Mouse (Mus musculus): ENCODE data around the gene Clec3b. TPM values are rescaled to one million over a fixed set of nuclear protein-coding genes. Genes with fewer than 3 reads are reported as not detected.
A peak's percentile ranks its signal among the peaks of the same experiment; 100 is the strongest.

Clec3b gene
- not detected in 2 replicates for polyA plus RNA-seq (2014; fragmentation: Nextera tagmentation; extraction: Ambion mirVana)

- no peak within 1 kb of the TSS for H3K4me3 ChIP-seq (ENCODE audit: low read depth, low read length)
- 88% methylated on average over 5 of the region's 5 CpGs for WGBS
- H3K27ac ChIP-seq (ENCODE audit: low read depth, low read length), result no peak within 1 kb of the TSS
- DNase-seq (ENCODE audit: low spot score) (no peak), ATAC-seq (ENCODE audit: low FRiP score) (no peak)
- no peaks in the 10 kb centered on the region for H3K36me3 ChIP-seq (ENCODE audit: control insufficient read depth, insufficient read depth, low read length)
- no peaks in the 10 kb centered on the region for H3K4me1 ChIP-seq (replicated peaks; ENCODE audit: control insufficient read depth, insufficient read depth, low read length)
- H3K9ac ChIP-seq (ENCODE audit: low read depth, low read length), result no peak within 1 kb of the TSS
- no peaks in the 10 kb centered on the region for H3K9me3 ChIP-seq (ENCODE audit: control insufficient read depth, low read length)
- no peaks in the 10 kb centered on the region for H3K27me3 ChIP-seq (ENCODE audit: control insufficient read depth, insufficient read depth, low read length)
- no peak within 1 kb of the TSS for H3K4me2 ChIP-seq (replicated peaks; ENCODE audit: low read depth, low read length)
Measured at GRCm38 (mm10) chr9:123150241-123151020, at the start of gene Clec3b. Gene Clec3b (plus strand): TSS chr9:123150946.

- no peak overlapping the region for H3K27ac ChIP-seq (ENCODE audit: low read depth, low read length)
- no peak overlapping the region for H3K4me3 ChIP-seq (ENCODE audit: low read depth, low read length)
- H3K36me3 ChIP-seq (ENCODE audit: control insufficient read depth, insufficient read depth, low read length), result peaks cover 4% of the 10 kb centered on the region; the same call in 1 of the 2 replicates
- ATAC-seq (ENCODE audit: low FRiP score) (no peak), DNase-seq (ENCODE audit: low spot score) (no peak)
- no peaks in the 10 kb centered on the region for H3K4me1 ChIP-seq (replicated peaks; ENCODE audit: control insufficient read depth, insufficient read depth, low read length)
- no peaks in the 10 kb centered on the region for H3K27me3 ChIP-seq (ENCODE audit: control insufficient read depth, insufficient read depth, low read length)
- no peak overlapping the region for H3K4me2 ChIP-seq (replicated peaks; ENCODE audit: low read depth, low read length)
- H3K9me3 ChIP-seq (ENCODE audit: control insufficient read depth, low read length), result no peaks in the 10 kb centered on the region
- H3K9ac ChIP-seq (ENCODE audit: low read depth, low read length), result no peak overlapping the region
Measured at GRCm38 (mm10) chr9:123103425-123103824, 47.3 kb upstream of the Clec3b start.

- no peaks in the 10 kb centered on the region for H3K9me3 ChIP-seq (ENCODE audit: control insufficient read depth, low read length)
- no peak overlapping the region for H3K4me3 ChIP-seq (ENCODE audit: low read depth, low read length)
- H3K36me3 ChIP-seq (ENCODE audit: control insufficient read depth, insufficient read depth, low read length), result no peaks in the 10 kb centered on the region
- DNase-seq (ENCODE audit: low spot score) (no peak), ATAC-seq (ENCODE audit: low FRiP score) (no peak)
- no peak overlapping the region for H3K4me2 ChIP-seq (replicated peaks; ENCODE audit: low read depth, low read length)
- no peak overlapping the region for H3K27ac ChIP-seq (ENCODE audit: low read depth, low read length)
- no peak overlapping the region for H3K9ac ChIP-seq (ENCODE audit: low read depth, low read length)
- H3K4me1 ChIP-seq (replicated peaks; ENCODE audit: control insufficient read depth, insufficient read depth, low read length), result no peaks in the 10 kb centered on the region
- no peaks in the 10 kb centered on the region for H3K27me3 ChIP-seq (ENCODE audit: control insufficient read depth, insufficient read depth, low read length)
Measured at GRCm38 (mm10) chr9:123104362-123104761, 46.4 kb upstream of the Clec3b start.

- Histone ChIP-seq H3K27ac (ENCODE audit: low read depth, low read length) (no peak overlapping the region), H3K4me1 (replicated peaks; ENCODE audit: control insufficient read depth, insufficient read depth, low read length) (peaks cover 4% of the 10 kb centered on the region; the same call in 1 of the 2 replicates), H3K4me2 (replicated peaks; ENCODE audit: low read depth, low read length) (no peak overlapping the region), H3K27me3 (ENCODE audit: control insufficient read depth, insufficient read depth, low read length) (no peaks in the 10 kb centered on the region), H3K9ac (ENCODE audit: low read depth, low read length) (no peak overlapping the region), H3K9me3 (ENCODE audit: control insufficient read depth, low read length) (no peaks in the 10 kb centered on the region), H3K4me3 (ENCODE audit: low read depth, low read length) (no peak overlapping the region), H3K36me3 (ENCODE audit: control insufficient read depth, insufficient read depth, low read length) (no peaks in the 10 kb centered on the region)
- ATAC-seq (ENCODE audit: low FRiP score) (no peak), DNase-seq (ENCODE audit: low spot score) (no peak)
- 93% methylated on average over 4 of the region's 4 CpGs for WGBS
Measured at GRCm38 (mm10) chr9:123107186-123107585, 43.6 kb upstream of the Clec3b start.

GRCm38 (mm10) chr9:123109188-123109587 is 41.6 kb upstream of the Clec3b start:
- no peak overlapping the region for H3K4me2 ChIP-seq (replicated peaks; ENCODE audit: low read depth, low read length)
- DNase-seq (ENCODE audit: low spot score) (no peak), ATAC-seq (ENCODE audit: low FRiP score) (no peak)
- no peaks in the 10 kb centered on the region for H3K27me3 ChIP-seq (ENCODE audit: control insufficient read depth, insufficient read depth, low read length)
- H3K36me3 ChIP-seq (ENCODE audit: control insufficient read depth, insufficient read depth, low read length), result no peaks in the 10 kb centered on the region
- peaks cover 6% of the 10 kb centered on the region; the same call in 1 of the 2 replicates for H3K4me1 ChIP-seq (replicated peaks; ENCODE audit: control insufficient read depth, insufficient read depth, low read length)
- no peak overlapping the region for H3K9ac ChIP-seq (ENCODE audit: low read depth, low read length)
- H3K4me3 ChIP-seq (ENCODE audit: low read depth, low read length), result no peak overlapping the region
- H3K27ac ChIP-seq (ENCODE audit: low read depth, low read length), result no peak overlapping the region
- WGBS, result 92% methylated on average over 7 of the region's 7 CpGs
- no peaks in the 10 kb centered on the region for H3K9me3 ChIP-seq (ENCODE audit: control insufficient read depth, low read length)

- Histone ChIP-seq H3K36me3 (ENCODE audit: control insufficient read depth, insufficient read depth, low read length) (no peaks in the 10 kb centered on the region), H3K9ac (ENCODE audit: low read depth, low read length) (peak overlapping the region; percentile 93), H3K4me2 (replicated peaks; ENCODE audit: low read depth, low read length) (peak overlapping the region; percentile 90), H3K27me3 (ENCODE audit: control insufficient read depth, insufficient read depth, low read length) (no peaks in the 10 kb centered on the region), H3K4me3 (ENCODE audit: low read depth, low read length) (peak overlapping the region; percentile 93), H3K4me1 (replicated peaks; ENCODE audit: control insufficient read depth, insufficient read depth, low read length) (peaks cover 6% of the 10 kb centered on the region; the same call in 1 of the 2 replicates), H3K9me3 (ENCODE audit: control insufficient read depth, low read length) (no peaks in the 10 kb centered on the region), H3K27ac (ENCODE audit: low read depth, low read length) (no peak overlapping the region)
- WGBS, result 68% methylated on average over 8 of the region's 8 CpGs
- DNase-seq (ENCODE audit: low spot score) (no peak), ATAC-seq (ENCODE audit: low FRiP score) (no peak)
Measured at GRCm38 (mm10) chr9:123111751-123112221, 39.0 kb upstream of the Clec3b start.

GRCm38 (mm10) chr9:123112805-123113521 is 37.8 kb upstream of the Clec3b start, which contains the start of the genes Zdhhc3 and Exosc7:
Gene Zdhhc3 (minus strand): TSS chr9:123113205.
Gene Exosc7 (plus strand): TSS chr9:123113215.
- no peaks in the 10 kb centered on the region for H3K36me3 ChIP-seq (ENCODE audit: control insufficient read depth, insufficient read depth, low read length)
- under 1% methylated on average over 71 of the region's 79 CpGs for WGBS
- H3K9ac ChIP-seq (ENCODE audit: low read depth, low read length), result peak within 1 kb of the TSS; percentile 93
- H3K27me3 ChIP-seq (ENCODE audit: control insufficient read depth, insufficient read depth, low read length), result no peaks in the 10 kb centered on the region
- DNase-seq (ENCODE audit: low spot score) (peak; percentile 97), ATAC-seq (ENCODE audit: low FRiP score) (peak; percentile 96)
- H3K4me2 ChIP-seq (replicated peaks; ENCODE audit: low read depth, low read length), result peak within 1 kb of the TSS; percentile 90
- peaks cover 6% of the 10 kb centered on the region; the same call in 1 of the 2 replicates for H3K4me1 ChIP-seq (replicated peaks; ENCODE audit: control insufficient read depth, insufficient read depth, low read length)
- peak within 1 kb of the TSS; percentile 93 for H3K4me3 ChIP-seq (ENCODE audit: low read depth, low read length)
- H3K9me3 ChIP-seq (ENCODE audit: control insufficient read depth, low read length), result no peaks in the 10 kb centered on the region
- peak within 1 kb of the TSS; percentile 91 for H3K27ac ChIP-seq (ENCODE audit: low read depth, low read length)

- H3K27ac ChIP-seq (ENCODE audit: low read depth, low read length), result no peak overlapping the region
- peak overlapping the region; percentile 90 for H3K4me2 ChIP-seq (replicated peaks; ENCODE audit: low read depth, low read length)
- ATAC-seq (ENCODE audit: low FRiP score) (no peak), DNase-seq (ENCODE audit: low spot score) (no peak)
- no peaks in the 10 kb centered on the region for H3K27me3 ChIP-seq (ENCODE audit: control insufficient read depth, insufficient read depth, low read length)
- H3K4me1 ChIP-seq (replicated peaks; ENCODE audit: control insufficient read depth, insufficient read depth, low read length), result peaks cover 6% of the 10 kb centered on the region; the same call in 1 of the 2 replicates
- H3K9me3 ChIP-seq (ENCODE audit: control insufficient read depth, low read length), result no peaks in the 10 kb centered on the region
- peak overlapping the region; percentile 93 for H3K4me3 ChIP-seq (ENCODE audit: low read depth, low read length)
- no peaks in the 10 kb centered on the region for H3K36me3 ChIP-seq (ENCODE audit: control insufficient read depth, insufficient read depth, low read length)
- WGBS, result 66% methylated on average over 6 of the region's 6 CpGs
- peak overlapping the region; percentile 93 for H3K9ac ChIP-seq (ENCODE audit: low read depth, low read length)
Measured at GRCm38 (mm10) chr9:123113931-123114330, 36.8 kb upstream of the Clec3b start.
